Mouse (Mus musculus): Measurements from ENCODE around the gene Stard8. TPM values are rescaled to one million over a fixed set of nuclear protein-coding genes. Genes with fewer than 3 reads are reported as not detected.

Stard8 gene
- total and polyA plus RNA-seq, 3 experiments: 0.39 to 2.3 TPM; not detected in 1

- Histone ChIP-seq H3K4me1 (ENCODE audit: control insufficient read depth in 1 of 2, insufficient read depth in 2 of 2, low read length in 2 of 2) (no peaks in the 10 kb centered on the region), H3K27ac (ENCODE audit: control insufficient read depth, low read depth, low read length) (no peak overlapping the region), H3K36me3 (ENCODE audit: control insufficient read depth in 1 of 2, insufficient read depth in 2 of 2, low read length in 2 of 2) (no peaks in the 10 kb centered on the region), H3K9ac (ENCODE audit: control insufficient read depth, low read depth, low read length, poor library complexity, severe bottlenecking) (no peak overlapping the region), H3K4me3 (ENCODE audit: control insufficient read depth in 1 of 2, insufficient read depth in 1 of 2, low read depth in 2 of 2, low read length in 2 of 2) (no peak overlapping the region), H3K9me3 (replicated peaks; ENCODE audit: insufficient read depth, low read length) (no peaks in the 10 kb centered on the region), H3K27me3 (ENCODE audit: control insufficient read depth in 1 of 2, insufficient read depth in 2 of 2, low read length in 2 of 2) (no peaks in the 10 kb centered on the region), H3K79me2 (ENCODE audit: control insufficient read depth, insufficient read depth, low read length, poor library complexity) (no peaks in the 10 kb centered on the region)
- TF ChIP-seq ZNF384 (IDR thresholded peaks at IDR 0.05; ENCODE audit: low read depth, low read length): no peak
- TF ChIP-seq POLR2A (IDR thresholded peaks at IDR 0.05; ENCODE audit: control insufficient read depth in 1 of 2, insufficient read depth in 1 of 2, low read depth in 1 of 2, low read length in 2 of 2, poor library complexity in 1 of 2): no peak
- no peak for TF ChIP-seq CHD2 (IDR thresholded peaks at IDR 0.05; ENCODE audit: low read length)
- TF ChIP-seq USF1 (IDR thresholded peaks at IDR 0.05; ENCODE audit: low read depth, low read length): no peak
- TF ChIP-seq MEF2A (IDR thresholded peaks at IDR 0.05; ENCODE audit: extremely low read depth, insufficient replicate concordance, low read depth, low read length, poor library complexity, severe bottlenecking): no peak
- no peak for TF ChIP-seq HCFC1 (IDR thresholded peaks at IDR 0.05; ENCODE audit: low read depth, low read length)
- no peak for TF ChIP-seq MXI1 (IDR thresholded peaks at IDR 0.05; ENCODE audit: low read depth, low read length)
- no peak for TF ChIP-seq USF2 (IDR thresholded peaks at IDR 0.05; ENCODE audit: borderline replicate concordance in 1 of 2, insufficient read depth in 1 of 2, low read depth in 1 of 2, low read length in 2 of 2)
- no peak for TF ChIP-seq EP300 (IDR thresholded peaks at IDR 0.05; ENCODE audit: low read depth in 1 of 2, low read length in 2 of 2)
- no peak for TF ChIP-seq SMC3 (IDR thresholded peaks at IDR 0.05; ENCODE audit: low read depth, low read length)
- no peak for TF ChIP-seq KAT2A (conservative IDR thresholded peaks at IDR 0.05; ENCODE audit: low read depth, low read length)
- no peak for TF ChIP-seq MYC (IDR thresholded peaks at IDR 0.05; ENCODE audit: low read depth, low read length)
- TF ChIP-seq ZC3H11A (IDR thresholded peaks at IDR 0.05; ENCODE audit: low read depth, low read length): no peak
- no peak for DNase-seq (ENCODE audit: low read depth, low spot score)
Observed at GRCm38 (mm10) chrX:99066550-99066949, 63.5 kb downstream of the Stard8 start.

- H3K9me3 ChIP-seq (replicated peaks; ENCODE audit: insufficient read depth, low read length): no peaks in the 10 kb centered on the region
- DNase-seq (ENCODE audit: low read depth, low spot score): no peak
- H3K9ac ChIP-seq (ENCODE audit: control insufficient read depth, low read depth, low read length, poor library complexity, severe bottlenecking): no peak overlapping the region
- H3K27me3 ChIP-seq (ENCODE audit: control insufficient read depth in 1 of 2, insufficient read depth in 2 of 2, low read length in 2 of 2): no peaks in the 10 kb centered on the region
- H3K4me1 ChIP-seq (ENCODE audit: control insufficient read depth in 1 of 2, insufficient read depth in 2 of 2, low read length in 2 of 2): no peaks in the 10 kb centered on the region
- H3K27ac ChIP-seq (ENCODE audit: control insufficient read depth, low read depth, low read length): no peak overlapping the region
- no peaks in the 10 kb centered on the region for H3K79me2 ChIP-seq (ENCODE audit: control insufficient read depth, insufficient read depth, low read length, poor library complexity)
- H3K4me3 ChIP-seq (ENCODE audit: control insufficient read depth in 1 of 2, insufficient read depth in 1 of 2, low read depth in 2 of 2, low read length in 2 of 2): no peak overlapping the region
- TF ChIP-seq MAFK (IDR thresholded peaks at IDR 0.05; ENCODE audit: borderline replicate concordance, low read depth, low read length) (no peak), POLR2AphosphoS2 (IDR thresholded peaks at IDR 0.05; ENCODE audit: low read length) (no peak), EP300 (IDR thresholded peaks at IDR 0.05; ENCODE audit: low read depth in 1 of 2, low read length in 2 of 2) (no peak), MYB (IDR thresholded peaks at IDR 0.05; ENCODE audit: low read depth, low read length) (no peak), MAX (IDR thresholded peaks at IDR 0.05; ENCODE audit: low read length) (no peak), GABPA (IDR thresholded peaks at IDR 0.05; ENCODE audit: low read depth, low read length) (no peak), CHD1 (IDR thresholded peaks at IDR 0.05; ENCODE audit: low read depth, low read length) (no peak), USF1 (IDR thresholded peaks at IDR 0.05; ENCODE audit: low read depth, low read length) (no peak), KAT2A (conservative IDR thresholded peaks at IDR 0.05; ENCODE audit: low read depth, low read length) (no peak), SIN3A (IDR thresholded peaks at IDR 0.05; ENCODE audit: low read length) (no peak), CTCF (IDR thresholded peaks at IDR 0.05 in 2 of 3, conservative IDR thresholded peaks at IDR 0.05 in 1 of 3; ENCODE audit: control insufficient read depth in 1 of 3, insufficient read depth in 1 of 3, low read depth in 2 of 3, low read length in 3 of 3, poor library complexity in 1 of 3, severe bottlenecking in 1 of 3) (no peak), SMC3 (IDR thresholded peaks at IDR 0.05; ENCODE audit: low read depth, low read length) (no peak), MYC (IDR thresholded peaks at IDR 0.05; ENCODE audit: low read depth, low read length) (no peak), ZMIZ1 (IDR thresholded peaks at IDR 0.05; ENCODE audit: low read depth, low read length) (no peak), ETS1 (IDR thresholded peaks at IDR 0.05; ENCODE audit: low read depth, low read length) (no peak), TBP (IDR thresholded peaks at IDR 0.05; ENCODE audit: low read depth, low read length) (no peak), JUND (IDR thresholded peaks at IDR 0.05; ENCODE audit: low read depth, low read length) (no peak)
- no peaks in the 10 kb centered on the region for H3K36me3 ChIP-seq (ENCODE audit: control insufficient read depth in 1 of 2, insufficient read depth in 2 of 2, low read length in 2 of 2)
Observed at GRCm38 (mm10) chrX:99067232-99067631, 64.2 kb downstream of the Stard8 start.

All from MEL (cell line).